Mouse (Mus musculus) testis, adult 2 months (tissue): ENCODE results near the gene Pfn5. TPM values are rescaled to one million over a fixed set of nuclear protein-coding genes. Genes with fewer than 3 reads are reported as not detected.
"Not testable (repeated sequence)": the region's sequence is repeated elsewhere in the genome, so short reads cannot be mapped to it uniquely, and the experiment has no call there.

ENCODE experiments used
- H3K27ac ChIP-seq: fragments of 200-500 bp; 2 replicates; pipeline ENCODE4 v1.5.1; 2012; ENCODE audit warnings: low read depth, low read length; ENCODE audit not compliant: control insufficient read depth, insufficient read depth
- H3K27me3 ChIP-seq: fragments of 200-500 bp; 2 replicates; pipeline ENCODE4 v1.6.1; 2012; ENCODE audit warnings: mild to moderate bottlenecking, low read length, moderate library complexity; ENCODE audit not compliant: control insufficient read depth, insufficient read depth
- H3K36me3 ChIP-seq: fragments of 200-500 bp; 2 replicates; pipeline ENCODE4 v1.6.1; 2012; ENCODE audit warnings: mild to moderate bottlenecking, low read length; ENCODE audit not compliant: control insufficient read depth, insufficient read depth
- H3K4me1 ChIP-seq: fragments of 200-500 bp; 2 replicates; pipeline ENCODE4 v1.6.1; 2012; ENCODE audit warnings: low read length; ENCODE audit not compliant: control insufficient read depth, insufficient read depth
- H3K4me3 ChIP-seq: fragments of 200-500 bp; 2 replicates; pipeline ENCODE4 v1.5.1; 2012; ENCODE audit warnings: low read depth, mild to moderate bottlenecking, low read length, moderate library complexity, mixed read lengths; ENCODE audit not compliant: control insufficient read depth
- CTCF ChIP-seq: fragments of 200-500 bp; IDR thresholded peaks from 2 replicates; pipeline ENCODE4 v1.5.1; 2012; ENCODE audit warnings: low read depth, mild to moderate bottlenecking, inconsistent platforms, low read length, moderate library complexity; ENCODE audit not compliant: control insufficient read depth, insufficient read depth, insufficient replicate concordance
- POLR2A ChIP-seq: fragments of 200-500 bp; IDR thresholded peaks from 2 replicates; pipeline ENCODE4 v1.6.1; 2012; ENCODE audit warnings: low read depth, mild to moderate bottlenecking, inconsistent platforms, low read length, moderate library complexity; ENCODE audit not compliant: control insufficient read depth
- polyA plus RNA-seq: library from polyadenylated mRNA; depleted of rRNA; stranded (reverse); fragments of >200 nt; gene quantifications from 2 replicates; pipeline ENCODE4 v1.2.3, GENCODE M21; 2012; rRNA removed

The Pfn5 gene
- polyA plus RNA-seq: 17.7 and 24.5 TPM in 2 replicates

GRCm38 (mm10) chrX:95557887-95558286, at the start of gene Pfn5, which contains the start of gene Asb12:
Gene Pfn5 (plus strand): TSS chrX:95558104.
Gene Asb12 (minus strand): TSS chrX:95557987.
- H3K27ac ChIP-seq: 0 out of 2 replicates have a peak within 1 kb of the TSS, but pooled peaks have one; percentile 12
- H3K4me1 ChIP-seq: no peaks in the 10 kb centered on the region
- no peak for TF ChIP-seq CTCF
- no peak for TF ChIP-seq POLR2A
- peak within 1 kb of the TSS; percentile 57 for H3K4me3 ChIP-seq
- H3K27me3 ChIP-seq: no peaks in the 10 kb centered on the region
- no peaks in the 10 kb centered on the region for H3K36me3 ChIP-seq

GRCm38 (mm10) chrX:95523883-95524282, 34.0 kb upstream of the Pfn5 start:
- Histone ChIP-seq H3K4me1 (no peaks in the 10 kb centered on the region), H3K27ac (no peak overlapping the region), H3K27me3 (no peaks in the 10 kb centered on the region), H3K4me3 (no peak overlapping the region), H3K36me3 (no peaks in the 10 kb centered on the region)
- no peak for TF ChIP-seq CTCF
- TF ChIP-seq POLR2A: no peak

GRCm38 (mm10) chrX:95525166-95525565, 32.7 kb upstream of the Pfn5 start:
- no peaks in the 10 kb centered on the region for H3K27me3 ChIP-seq
- TF ChIP-seq POLR2A (no peak), CTCF (no peak)

GRCm38 (mm10) chrX:95535493-95535892, 22.4 kb upstream of the Pfn5 start:
- H3K4me1 ChIP-seq, H3K4me3 ChIP-seq: not testable (repeated sequence)

More at GRCm38 (mm10) chrX:95525166-95525565, 32.7 kb upstream of the Pfn5 start:
- Histone ChIP-seq H3K4me1 (no peaks in the 10 kb centered on the region), H3K36me3 (no peaks in the 10 kb centered on the region), H3K4me3 (no peak overlapping the region), H3K27ac (no peak overlapping the region)

GRCm38 (mm10) chrX:95554321-95554720, 3.6 kb upstream of the Pfn5 start:
- H3K27me3 ChIP-seq: no peaks in the 10 kb centered on the region
- TF ChIP-seq POLR2A: no peak
- no peak for TF ChIP-seq CTCF

More at GRCm38 (mm10) chrX:95535493-95535892, 22.4 kb upstream of the Pfn5 start:
- H3K36me3 ChIP-seq, H3K27ac ChIP-seq, H3K27me3 ChIP-seq: not testable (repeated sequence)

GRCm38 (mm10) chrX:95600609-95601008, 42.7 kb downstream of the Pfn5 start:
- Histone ChIP-seq H3K27me3 (no peaks in the 10 kb centered on the region), H3K4me1 (no peaks in the 10 kb centered on the region), H3K36me3 (no peaks in the 10 kb centered on the region), H3K27ac (0 out of 2 replicates have a peak overlapping the region, but pooled peaks have one; percentile 29), H3K4me3 (no peak overlapping the region)
- TF ChIP-seq CTCF (no peak), POLR2A (no peak)

More at GRCm38 (mm10) chrX:95554321-95554720, 3.6 kb upstream of the Pfn5 start:
- Histone ChIP-seq H3K4me3 (no peak overlapping the region), H3K27ac (no peak overlapping the region), H3K36me3 (no peaks in the 10 kb centered on the region), H3K4me1 (no peaks in the 10 kb centered on the region)

Other genes with a start within 250 kb of the Pfn5 start
- 0.77 and 0.81 TPM in 2 replicates for gene Amer1, start 113.2 kb upstream of the Pfn5 start, polyA plus RNA-seq
- gene Asb12, start 117 bp upstream of the Pfn5 start, polyA plus RNA-seq: 16.5 and 18.7 TPM in 2 replicates
- 0.45 and 0.59 TPM in 2 replicates for gene Zc4h2, start 100.4 kb downstream of the Pfn5 start, polyA plus RNA-seq
- 0.45 and 0.58 TPM in 2 replicates for gene Zc3h12b, start 153.6 kb downstream of the Pfn5 start, polyA plus RNA-seq